ENCODE assay signal across 19 mouse cellular contexts in the genomic region with DNA sequence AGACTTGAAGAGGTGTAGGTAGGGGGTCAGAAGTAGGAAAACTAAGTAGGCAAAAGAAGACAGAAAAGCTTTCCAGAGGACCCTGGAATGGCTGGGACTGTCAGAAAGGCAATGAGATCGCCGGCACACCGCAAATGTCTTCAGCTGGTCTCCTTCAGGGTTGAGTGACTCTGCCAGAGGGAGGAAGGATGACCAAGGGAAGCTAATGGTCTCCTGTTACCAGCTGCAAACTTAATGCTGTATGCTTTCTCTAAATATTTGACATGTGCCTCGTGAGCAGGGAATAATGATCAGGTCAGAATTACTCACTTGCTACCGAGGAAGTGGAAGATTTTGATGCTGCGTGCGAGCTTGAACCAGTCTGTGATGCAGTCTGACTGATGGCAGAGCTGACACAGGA.
DNase-seq lines count a peak whose midpoint lies in the region; ATAC-seq and TF ChIP-seq lines count a peak whose summit lies in the region.
"Had no signal": no experiment of that assay in that cellular context is flagged by ENCODE, and none has a peak within 500 bp of the region (broad histone marks: within the 10 kb centered on the region; RNA-seq: fewer than 3 reads in every experiment).

No protein-coding gene starts in this region.

- H3K36me3 ChIP-seq in kidney, embryonic 14.5 days (ENCODE audit: control insufficient read depth, insufficient read depth, low read length) = no peaks in the 10 kb centered on the region
- H3K36me3 ChIP-seq in kidney, embryonic 16.5 days (ENCODE audit: insufficient read depth, low read length) = no peaks in the 10 kb centered on the region
- H3K36me3 ChIP-seq: embryonic facial prominence, embryonic 10.5 days; embryonic facial prominence, embryonic 12.5 days; forebrain, embryonic 15.5 days had no signal

- POLR2A ChIA-PET in Patski (lab: Charles Lee) = no interaction called here

- CTCF ChIA-PET in Patski (lab: Charles Lee) = interaction anchor here (1.0 to 2.6 kb wide), 7 partner anchors 9 to 323 kb away, joined by 3 to 12 read pairs (median 4); a partner anchor contains a TSS

- H3K9me3 ChIP-seq in kidney, embryonic 14.5 days (ENCODE audit: control insufficient read depth, low read length) = no peaks in the 10 kb centered on the region
- H3K9me3 ChIP-seq in kidney, embryonic 16.5 days (ENCODE audit: low read length) = no peaks in the 10 kb centered on the region
- H3K9me3 ChIP-seq: embryonic facial prominence, embryonic 10.5 days; embryonic facial prominence, embryonic 12.5 days; forebrain, embryonic 13.5 days; forebrain, embryonic 15.5 days had no signal

- H3K4me1 ChIP-seq in kidney, embryonic 14.5 days (ENCODE audit: control insufficient read depth, insufficient read depth, low read length) = no peaks in the 10 kb centered on the region
- no peaks in the 10 kb centered on the region for H3K4me1 ChIP-seq in kidney, embryonic 16.5 days (ENCODE audit: insufficient read depth, low read length)
- H3K4me1 ChIP-seq: embryonic facial prominence, embryonic 10.5 days; embryonic facial prominence, embryonic 12.5 days; forebrain, embryonic 13.5 days; forebrain, embryonic 15.5 days had no signal

- TF ChIP-seq CTCF in Patski (IDR thresholded peaks at IDR 0.05) = no peak

- in situ Hi-C loops in Patski (cut with MboI; ENCODE audit: low pct_unique_long_range_greater_than_20kb) = no loop called here

- 24% methylated on average over 7 of the region's 7 CpGs for WGBS in kidney, embryonic 14.5 days
- 25% methylated on average over 7 of the region's 7 CpGs for WGBS in kidney, embryonic 16.5 days

- H3K27ac ChIP-seq in kidney, embryonic 14.5 days (ENCODE audit: low read depth, low read length) = no peak overlapping the region
- H3K27ac ChIP-seq in kidney, embryonic 16.5 days (ENCODE audit: low read length) = no peak overlapping the region
- H3K27ac ChIP-seq: embryonic facial prominence, embryonic 10.5 days; embryonic facial prominence, embryonic 12.5 days; forebrain, embryonic 13.5 days; forebrain, embryonic 15.5 days had no signal

- no peak overlapping the region for H3K9ac ChIP-seq in kidney, embryonic 14.5 days (ENCODE audit: low read depth, low read length)
- H3K9ac ChIP-seq in kidney, embryonic 16.5 days (replicated peaks; ENCODE audit: low read length) = no peak overlapping the region
- H3K9ac ChIP-seq: embryonic facial prominence, embryonic 12.5 days; forebrain, embryonic 13.5 days; forebrain, embryonic 15.5 days had no signal

- no peaks in the 10 kb centered on the region for H3K27me3 ChIP-seq in kidney, embryonic 14.5 days (ENCODE audit: control insufficient read depth, insufficient read depth, low read length)
- no peaks in the 10 kb centered on the region for H3K27me3 ChIP-seq in kidney, embryonic 16.5 days (ENCODE audit: insufficient read depth, low read length)
- H3K27me3 ChIP-seq in Patski = no peaks in the 10 kb centered on the region
- H3K27me3 ChIP-seq: embryonic facial prominence, embryonic 12.5 days; forebrain, embryonic 13.5 days; forebrain, embryonic 15.5 days had no signal

- no peak overlapping the region for H3K4me3 ChIP-seq in kidney, embryonic 14.5 days (ENCODE audit: low read length)
- no peak overlapping the region for H3K4me3 ChIP-seq in kidney, embryonic 16.5 days (ENCODE audit: low read length)
- H3K4me3 ChIP-seq: embryonic facial prominence, embryonic 10.5 days; embryonic facial prominence, embryonic 12.5 days; forebrain, embryonic 13.5 days; forebrain, embryonic 15.5 days had no signal

- H3K4me2 ChIP-seq in kidney, embryonic 14.5 days (replicated peaks; ENCODE audit: low read depth, low read length) = no peak overlapping the region
- no peak overlapping the region for H3K4me2 ChIP-seq in kidney, embryonic 16.5 days (replicated peaks; ENCODE audit: low read depth, low read length)
- H3K4me2 ChIP-seq: embryonic facial prominence, embryonic 12.5 days; forebrain, embryonic 13.5 days; forebrain, embryonic 15.5 days had no signal

- ATAC-seq in kidney, embryonic 14.5 days (ENCODE audit: low FRiP score, low TSS enrichment) = peak; percentile 84
- peak; percentile 63 for ATAC-seq in kidney, embryonic 16.5 days (ENCODE audit: low FRiP score, low TSS enrichment)
- ATAC-seq in Patski = peak; percentile 49
- ATAC-seq: activated CD4-positive, CD25-positive, alpha-beta regulatory T cell, adult 4 months; forebrain, embryonic 13.5 days; forebrain, embryonic 15.5 days had no signal

- no peak for DNase-seq in kidney, adult 9 months
- DNase-seq in kidney, adult 18-20 months = no peak
- peak; percentile 50 for DNase-seq in Patski (ENCODE audit: low read depth, low spot score)
- DNase-seq in layer of hippocampus, postnatal 36 days = no peak
- DNase-seq: adrenal gland, adult 8-10 months; adrenal gland, postnatal 14 days; adrenal gland, postnatal 36 days; cerebellum, adult 11-12 months; cerebellum, adult 2 months; cerebellum, adult 9-10 months; cerebellum, postnatal 10 days; cerebellum, postnatal 25 days had no signal
